Mouse (Mus musculus): ENCODE results near the gene Dclk1. TPM values are rescaled to one million over a fixed set of nuclear protein-coding genes. Genes with fewer than 3 reads are reported as not detected.

Dclk1 gene
- polyA plus RNA-seq, 1 experiment from 2014 or later: 256 TPM

DNA sequence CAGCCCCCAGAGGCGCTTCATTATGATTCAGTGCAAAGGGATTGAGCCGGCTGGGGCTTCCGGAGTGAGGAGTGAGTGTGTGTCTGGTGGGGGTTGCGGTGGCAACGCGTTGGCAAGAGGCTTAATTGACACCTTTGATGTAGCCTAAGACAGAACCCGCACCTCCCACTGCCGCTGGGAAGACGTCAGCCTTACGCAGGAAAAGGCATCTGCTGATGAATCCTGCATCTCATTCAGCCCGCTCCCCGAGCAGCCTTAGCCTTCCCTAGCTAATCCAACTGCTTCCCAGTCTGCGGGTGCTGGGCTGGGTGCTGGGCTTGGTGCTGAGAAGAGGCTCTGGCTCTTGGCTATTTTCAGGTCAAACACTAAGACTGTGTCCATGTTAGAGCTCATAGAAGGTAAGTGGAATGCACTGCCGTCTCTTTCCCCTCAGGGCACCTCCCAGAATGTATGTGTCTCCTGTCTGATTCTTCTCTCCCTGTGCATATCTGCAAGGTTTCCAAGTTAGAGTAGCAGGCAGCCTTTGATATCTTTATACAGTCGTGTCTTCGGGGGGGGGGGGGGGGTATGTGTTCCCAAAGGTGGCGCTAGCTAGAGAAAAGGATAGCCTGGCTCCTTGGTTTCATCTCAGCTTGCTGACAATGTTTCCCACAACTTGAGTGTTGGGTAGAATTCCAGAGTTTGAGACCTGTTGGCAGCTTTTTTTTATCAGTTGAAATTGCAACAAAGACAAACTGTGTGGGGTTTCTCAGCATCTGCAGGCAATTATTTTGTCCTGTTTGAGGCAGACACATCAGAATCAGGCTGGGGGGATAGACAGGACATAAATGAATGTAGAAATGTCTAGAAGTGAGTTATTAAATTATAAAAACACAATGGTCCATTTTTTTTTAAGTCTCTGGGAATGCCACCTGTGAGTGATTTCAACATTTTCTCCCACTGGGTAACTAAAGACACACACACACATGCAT is 219.8 kb downstream of the Dclk1 start:
- Histone ChIP-seq H3K27ac (peak overlapping the region; percentile 78), H3K4me2 (replicated peaks) (peak overlapping the region; percentile 57), H3K27me3 (ENCODE audit: control insufficient read depth, insufficient read depth, low read length) (no peaks in the 10 kb centered on the region), H3K4me1 (replicated peaks; ENCODE audit: control insufficient read depth, insufficient read depth, low read length) (peaks cover 20% of the 10 kb centered on the region; the same call in 1 of the 2 replicates), H3K36me3 (replicated peaks; ENCODE audit: control insufficient read depth, insufficient read depth) (0 out of 2 replicates have a peak, but pooled peaks cover 8% of the 10 kb centered on the region), H3K9ac (peak overlapping the region; percentile 55), H3K4me3 (replicated peaks; ENCODE audit: low read length) (peak overlapping the region; percentile 25), H3K9me3 (ENCODE audit: control insufficient read depth, low read length) (no peaks in the 10 kb centered on the region)
- peak; percentile 73 for DNase-seq (ENCODE audit: low spot score)
- WGBS: 2% methylated on average over 17 of the region's 17 CpGs
- ATAC-seq (ENCODE audit: low FRiP score): peak; percentile 93

DNA sequence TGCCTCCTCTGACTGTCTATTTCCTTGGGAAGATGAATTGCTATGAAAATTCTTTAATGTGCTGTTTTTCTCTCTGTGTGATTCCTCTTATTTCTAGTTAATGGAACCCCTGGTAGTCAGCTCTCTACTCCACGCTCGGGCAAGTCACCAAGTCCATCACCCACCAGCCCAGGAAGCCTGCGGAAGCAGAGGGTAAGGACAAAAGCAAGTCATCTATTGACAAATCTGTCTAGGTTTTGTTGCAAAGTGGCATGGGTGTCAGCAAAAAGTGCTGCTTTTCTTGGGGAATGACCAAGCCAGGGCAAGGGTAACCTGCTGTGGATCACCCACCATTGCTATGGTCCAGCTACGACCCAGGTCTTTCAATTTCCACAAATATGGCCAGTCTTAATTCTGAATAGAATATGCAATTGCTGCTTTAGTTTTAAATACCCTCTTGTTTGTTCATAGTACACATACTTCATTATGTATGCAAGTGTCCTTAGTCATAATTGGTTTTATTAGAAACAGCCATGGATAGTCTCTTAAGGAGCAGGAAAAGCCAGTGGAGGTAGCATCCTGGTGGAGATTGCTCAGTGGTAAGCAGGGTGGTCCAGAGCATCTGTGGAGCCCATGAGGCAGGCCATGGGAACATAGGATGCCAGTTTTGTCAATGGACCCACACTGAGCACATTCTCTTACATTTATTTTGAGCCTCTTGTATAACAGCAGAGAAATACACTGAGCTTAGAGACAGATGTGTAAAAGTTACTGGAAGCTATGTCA is 220.9 kb downstream of the Dclk1 start:
- Histone ChIP-seq H3K4me3 (replicated peaks; ENCODE audit: low read length) (no peak overlapping the region), H3K36me3 (replicated peaks; ENCODE audit: control insufficient read depth, insufficient read depth) (0 out of 2 replicates have a peak, but pooled peaks cover 8% of the 10 kb centered on the region), H3K27me3 (ENCODE audit: control insufficient read depth, insufficient read depth, low read length) (no peaks in the 10 kb centered on the region), H3K4me1 (replicated peaks; ENCODE audit: control insufficient read depth, insufficient read depth, low read length) (peaks cover 20% of the 10 kb centered on the region; the same call in 1 of the 2 replicates), H3K9me3 (ENCODE audit: control insufficient read depth, low read length) (no peaks in the 10 kb centered on the region), H3K9ac (no peak overlapping the region), H3K4me2 (replicated peaks) (peak overlapping the region; percentile 57), H3K27ac (no peak overlapping the region)
- DNase-seq (ENCODE audit: low spot score) (no peak), ATAC-seq (ENCODE audit: low FRiP score) (no peak)
- WGBS: 74% methylated on average over 4 of the region's 4 CpGs

GRCm38 (mm10) chr3:55464226-55464625 is 222.1 kb downstream of the Dclk1 start:
- H3K4me3 ChIP-seq (replicated peaks; ENCODE audit: low read length): no peak overlapping the region

GRCm38 (mm10) chr3:55465785-55466184 is 223.6 kb downstream of the Dclk1 start:
- H3K4me3 ChIP-seq (replicated peaks; ENCODE audit: low read length): no peak overlapping the region
- WGBS: 70% methylated on average over 8 of the region's 8 CpGs
- ATAC-seq (ENCODE audit: low FRiP score): no peak
- no peaks in the 10 kb centered on the region for H3K9me3 ChIP-seq (ENCODE audit: control insufficient read depth, low read length)
- no peak for DNase-seq (ENCODE audit: low spot score)
- no peak overlapping the region for H3K9ac ChIP-seq
- no peak overlapping the region for H3K27ac ChIP-seq
- peaks cover 8% of the 10 kb centered on the region; the same call in 1 of the 2 replicates for H3K36me3 ChIP-seq (replicated peaks; ENCODE audit: control insufficient read depth, insufficient read depth)
- no peaks in the 10 kb centered on the region for H3K27me3 ChIP-seq (ENCODE audit: control insufficient read depth, insufficient read depth, low read length)
- H3K4me1 ChIP-seq (replicated peaks; ENCODE audit: control insufficient read depth, insufficient read depth, low read length): peaks cover 19% of the 10 kb centered on the region; the same call in 1 of the 2 replicates
- no peak overlapping the region for H3K4me2 ChIP-seq (replicated peaks)

More at GRCm38 (mm10) chr3:55464226-55464625, 222.1 kb downstream of the Dclk1 start:
- Histone ChIP-seq H3K36me3 (replicated peaks; ENCODE audit: control insufficient read depth, insufficient read depth) (0 out of 2 replicates have a peak, but pooled peaks cover 8% of the 10 kb centered on the region), H3K4me1 (replicated peaks; ENCODE audit: control insufficient read depth, insufficient read depth, low read length) (peaks cover 20% of the 10 kb centered on the region; the same call in 1 of the 2 replicates), H3K27ac (no peak overlapping the region), H3K27me3 (ENCODE audit: control insufficient read depth, insufficient read depth, low read length) (no peaks in the 10 kb centered on the region), H3K9me3 (ENCODE audit: control insufficient read depth, low read length) (no peaks in the 10 kb centered on the region), H3K9ac (no peak overlapping the region), H3K4me2 (replicated peaks) (peak overlapping the region; percentile 11; the same call in 1 of the 2 replicates)
- ATAC-seq (ENCODE audit: low FRiP score) (no peak), DNase-seq (ENCODE audit: low spot score) (no peak)
- 64% methylated on average over 3 of the region's 3 CpGs for WGBS

DNA sequence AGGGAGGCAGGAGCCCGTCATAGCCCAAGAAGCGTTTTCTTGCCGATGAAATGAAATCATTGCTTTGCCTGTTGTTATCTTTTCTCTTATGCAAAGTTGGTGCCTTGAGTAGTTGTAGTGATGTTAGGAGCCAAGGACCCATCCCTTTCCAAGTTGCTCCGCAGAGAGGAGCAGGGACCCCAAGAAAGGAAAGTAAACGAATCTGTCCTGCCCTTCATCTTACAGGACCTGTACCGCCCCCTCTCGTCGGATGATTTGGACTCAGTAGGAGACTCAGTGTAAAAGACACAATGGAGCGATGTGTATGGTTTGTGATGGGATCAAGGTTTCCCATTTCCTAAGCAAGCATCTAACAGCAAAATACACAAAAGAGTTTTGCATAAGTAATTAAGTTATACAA is 224.2 kb downstream of the Dclk1 start:
- DNase-seq (ENCODE audit: low spot score) (no peak), ATAC-seq (ENCODE audit: low FRiP score) (no peak)
- Histone ChIP-seq H3K36me3 (replicated peaks; ENCODE audit: control insufficient read depth, insufficient read depth) (peaks cover 8% of the 10 kb centered on the region; the same call in 1 of the 2 replicates), H3K9ac (no peak overlapping the region), H3K27me3 (ENCODE audit: control insufficient read depth, insufficient read depth, low read length) (no peaks in the 10 kb centered on the region), H3K4me1 (replicated peaks; ENCODE audit: control insufficient read depth, insufficient read depth, low read length) (0 out of 2 replicates have a peak, but pooled peaks cover 14% of the 10 kb centered on the region), H3K27ac (no peak overlapping the region), H3K4me3 (replicated peaks; ENCODE audit: low read length) (no peak overlapping the region), H3K4me2 (replicated peaks) (no peak overlapping the region), H3K9me3 (ENCODE audit: control insufficient read depth, low read length) (no peaks in the 10 kb centered on the region)
- WGBS: 61% methylated on average over 9 of the region's 9 CpGs

DNA sequence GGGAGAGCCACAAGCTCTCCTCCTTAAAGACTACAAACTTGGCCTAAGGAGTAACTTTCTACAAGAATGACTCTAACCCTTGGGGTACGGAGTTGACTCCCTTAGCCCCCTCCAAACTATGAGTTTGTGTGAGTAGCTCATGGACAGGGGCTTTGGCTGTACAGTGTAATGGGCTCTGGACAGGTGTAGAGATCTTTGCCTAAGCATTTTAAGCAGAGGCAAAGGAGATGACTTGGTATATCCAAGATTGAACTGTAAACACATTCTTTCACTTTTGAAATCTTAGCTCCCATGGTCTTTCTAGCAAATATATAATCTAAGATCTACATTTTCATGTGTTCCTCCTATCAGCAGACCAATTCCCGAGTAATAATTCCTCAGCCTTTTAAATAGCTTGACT is 229.9 kb downstream of the Dclk1 start, which contains the start of gene Gm21954:
TSS of gene Gm21954 (minus strand) at position 101 of the 400 bp plus-strand sequence.
- Histone ChIP-seq H3K4me1 (replicated peaks; ENCODE audit: control insufficient read depth, insufficient read depth, low read length) (no peaks in the 10 kb centered on the region), H3K9ac (no peak within 1 kb of the TSS), H3K36me3 (replicated peaks; ENCODE audit: control insufficient read depth, insufficient read depth) (no peaks in the 10 kb centered on the region; the same call in 1 of the 2 replicates), H3K4me2 (replicated peaks) (no peak within 1 kb of the TSS), H3K4me3 (replicated peaks; ENCODE audit: low read length) (no peak within 1 kb of the TSS), H3K9me3 (ENCODE audit: control insufficient read depth, low read length) (no peaks in the 10 kb centered on the region), H3K27ac (no peak within 1 kb of the TSS), H3K27me3 (ENCODE audit: control insufficient read depth, insufficient read depth, low read length) (no peaks in the 10 kb centered on the region)
- DNase-seq (ENCODE audit: low spot score): no peak
- ATAC-seq (ENCODE audit: low FRiP score): no peak
- WGBS: 89% methylated on average over 2 of the region's 2 CpGs

DNA sequence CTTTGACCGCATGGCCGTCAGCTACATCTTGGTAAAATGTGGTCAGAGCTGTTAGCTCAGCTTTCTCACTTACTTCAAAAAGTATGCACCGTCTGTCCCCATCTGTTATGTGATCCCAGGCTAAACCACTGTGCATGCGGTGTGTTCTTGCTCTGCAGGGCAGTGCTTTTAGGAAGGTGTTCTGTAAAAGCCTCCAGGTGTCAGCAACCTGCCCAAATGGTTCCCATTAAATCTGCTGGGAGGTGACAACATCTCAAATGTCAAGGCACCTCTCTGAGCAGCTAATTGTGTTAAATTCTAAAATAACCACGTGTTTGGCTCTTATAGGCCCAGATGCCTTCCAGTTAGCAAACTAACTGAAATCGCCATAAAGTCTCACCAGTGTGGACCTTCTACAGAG is 231.0 kb downstream of the Dclk1 start:
- no peaks in the 10 kb centered on the region for H3K9me3 ChIP-seq (ENCODE audit: control insufficient read depth, low read length)
- WGBS: 72% methylated on average over 6 of the region's 6 CpGs
- H3K27me3 ChIP-seq (ENCODE audit: control insufficient read depth, insufficient read depth, low read length): no peaks in the 10 kb centered on the region
- H3K4me2 ChIP-seq (replicated peaks): no peak overlapping the region
- H3K27ac ChIP-seq: no peak overlapping the region
- ATAC-seq (ENCODE audit: low FRiP score): no peak
- no peak overlapping the region for H3K9ac ChIP-seq
- no peaks in the 10 kb centered on the region for H3K4me1 ChIP-seq (replicated peaks; ENCODE audit: control insufficient read depth, insufficient read depth, low read length)
- H3K36me3 ChIP-seq (replicated peaks; ENCODE audit: control insufficient read depth, insufficient read depth): no peaks in the 10 kb centered on the region; the same call in 1 of the 2 replicates
- no peak overlapping the region for H3K4me3 ChIP-seq (replicated peaks; ENCODE audit: low read length)
- no peak for DNase-seq (ENCODE audit: low spot score)

- WGBS: 95% methylated on average over 7 of the region's 7 CpGs
- Histone ChIP-seq H3K4me1 (replicated peaks; ENCODE audit: control insufficient read depth, insufficient read depth, low read length) (no peaks in the 10 kb centered on the region), H3K9ac (no peak overlapping the region), H3K27ac (no peak overlapping the region), H3K27me3 (ENCODE audit: control insufficient read depth, insufficient read depth, low read length) (no peaks in the 10 kb centered on the region), H3K9me3 (ENCODE audit: control insufficient read depth, low read length) (no peaks in the 10 kb centered on the region), H3K4me3 (replicated peaks; ENCODE audit: low read length) (no peak overlapping the region), H3K4me2 (replicated peaks) (no peak overlapping the region), H3K36me3 (replicated peaks; ENCODE audit: control insufficient read depth, insufficient read depth) (peaks cover 11% of the 10 kb centered on the region)
- ATAC-seq (ENCODE audit: low FRiP score) (no peak), DNase-seq (ENCODE audit: low spot score) (no peak)
Measured at GRCm38 (mm10) chr3:55476694-55477093, 234.5 kb downstream of the Dclk1 start.

- no peak for ATAC-seq (ENCODE audit: low FRiP score)
- Histone ChIP-seq H3K27me3 (ENCODE audit: control insufficient read depth, insufficient read depth, low read length) (no peaks in the 10 kb centered on the region), H3K4me2 (replicated peaks) (no peak overlapping the region), H3K9me3 (ENCODE audit: control insufficient read depth, low read length) (no peaks in the 10 kb centered on the region), H3K36me3 (replicated peaks; ENCODE audit: control insufficient read depth, insufficient read depth) (peaks cover 18% of the 10 kb centered on the region), H3K27ac (no peak overlapping the region), H3K9ac (no peak overlapping the region), H3K4me3 (replicated peaks; ENCODE audit: low read length) (no peak overlapping the region), H3K4me1 (replicated peaks; ENCODE audit: control insufficient read depth, insufficient read depth, low read length) (no peaks in the 10 kb centered on the region)
- WGBS: 87% methylated on average over 4 of the region's 4 CpGs
- DNase-seq (ENCODE audit: low spot score): no peak
Measured at GRCm38 (mm10) chr3:55479306-55479705, 237.1 kb downstream of the Dclk1 start.

Measured in hindbrain, embryonic 14.5 days (tissue).